Mouse (Mus musculus): Measurements from ENCODE around the gene Tm9sf3.

DNA sequence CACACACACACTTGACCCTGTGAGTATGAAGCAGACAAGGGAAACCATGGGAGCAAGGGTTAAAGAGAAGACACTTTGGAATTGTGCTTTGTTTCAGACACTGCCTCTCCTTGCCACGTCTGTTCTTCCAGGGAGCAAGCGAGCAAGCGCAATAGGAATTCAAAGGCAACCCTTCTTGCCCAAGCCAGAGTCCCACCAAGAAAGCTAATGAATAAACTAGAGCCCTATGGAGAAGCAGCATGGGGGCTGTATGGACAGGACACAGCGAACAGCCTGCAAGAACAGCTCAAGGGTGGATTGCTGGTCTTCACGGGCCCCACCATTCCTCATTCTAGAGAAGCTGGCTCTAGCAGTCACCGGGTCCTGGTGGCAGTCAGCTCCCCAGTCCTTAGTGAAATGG lies 24.8 kb upstream of the Tm9sf3 start:
- TF ChIP-seq CTCF (conservative IDR thresholded peaks at IDR 0.05; ENCODE audit: low read length) (no peak), POU5F1 (IDR thresholded peaks at IDR 0.05; ENCODE audit: borderline replicate concordance, low read length) (no peak)

All from E14TG2a.4 (cell line).